Mouse (Mus musculus) layer of hippocampus, adult 9-11 months (tissue): ENCODE measurements around the gene Fam205a1.
"Not testable (repeated sequence)": the region's sequence is repeated elsewhere in the genome, so short reads cannot be mapped to it uniquely, and the experiment has no call there.

Experiments used
- DNase-seq: peaks from one replicate; pipeline ENCODE4 v3.0.0; 2022

The Fam205a1 gene

GRCm38 (mm10) chr4:42853788-42854187, at the start of gene Fam205a1:
TSS of gene Fam205a1 (minus strand) at chr4:42853888.
- not testable (repeated sequence) for DNase-seq

- no peak for DNase-seq
Observed at GRCm38 (mm10) chr4:42902730-42903129, 49.0 kb upstream of the Fam205a1 start.

- no peak for DNase-seq
Observed at GRCm38 (mm10) chr4:42902174-42902573, 48.5 kb upstream of the Fam205a1 start.

GRCm38 (mm10) chr4:42900878-42901277, 47.2 kb upstream of the Fam205a1 start:
- peak; percentile 53 for DNase-seq

GRCm38 (mm10) chr4:42898914-42899313, 45.2 kb upstream of the Fam205a1 start:
- DNase-seq: no peak

GRCm38 (mm10) chr4:42895118-42895517, 41.4 kb upstream of the Fam205a1 start:
- DNase-seq: no peak

- DNase-seq: no peak
Observed at GRCm38 (mm10) chr4:42891176-42891575, 37.5 kb upstream of the Fam205a1 start.

GRCm38 (mm10) chr4:42888806-42889205, 35.1 kb upstream of the Fam205a1 start:
- no peak for DNase-seq

GRCm38 (mm10) chr4:42886926-42887325, 33.2 kb upstream of the Fam205a1 start:
- no peak for DNase-seq

GRCm38 (mm10) chr4:42880677-42880948, 26.9 kb upstream of the Fam205a1 start:
- no peak for DNase-seq

GRCm38 (mm10) chr4:42879829-42880676, 26.4 kb upstream of the Fam205a1 start:
- DNase-seq: no peak

- DNase-seq: no peak
Observed at GRCm38 (mm10) chr4:42877657-42878056, 24.0 kb upstream of the Fam205a1 start.

GRCm38 (mm10) chr4:42876586-42877291, 23.1 kb upstream of the Fam205a1 start:
- DNase-seq: peak; percentile 24

GRCm38 (mm10) chr4:42874134-42874533, 20.4 kb upstream of the Fam205a1 start, which contains the start of gene Fam205c:
TSS of gene Fam205c (minus strand) at chr4:42874234.
- DNase-seq: no peak

- DNase-seq: no peak
Observed at GRCm38 (mm10) chr4:42872746-42873435, 19.2 kb upstream of the Fam205a1 start.

- DNase-seq: no peak
Observed at GRCm38 (mm10) chr4:42872151-42872550, 18.5 kb upstream of the Fam205a1 start.

- no peak for DNase-seq
Observed at GRCm38 (mm10) chr4:42870748-42871147, 17.1 kb upstream of the Fam205a1 start.

GRCm38 (mm10) chr4:42868193-42868592, 14.5 kb upstream of the Fam205a1 start:
- no peak for DNase-seq

- DNase-seq: no peak
Observed at GRCm38 (mm10) chr4:42867390-42867789, 13.7 kb upstream of the Fam205a1 start.

- DNase-seq: not testable (repeated sequence)
Observed at GRCm38 (mm10) chr4:42863487-42863886, 9.8 kb upstream of the Fam205a1 start.

- DNase-seq: not testable (repeated sequence)
Observed at GRCm38 (mm10) chr4:42860483-42860882, 6.8 kb upstream of the Fam205a1 start.

GRCm38 (mm10) chr4:42856671-42857070, 3.0 kb upstream of the Fam205a1 start, which contains the start of gene Gm12394:
TSS of gene Gm12394 (minus strand) at chr4:42856771.
- not testable (repeated sequence) for DNase-seq
